Mouse (Mus musculus): Measurements from ENCODE around the gene Shd. TPM values are rescaled to one million over a fixed set of nuclear protein-coding genes. Genes with fewer than 3 reads are reported as not detected.

Shd gene
- polyA plus RNA-seq, 1 experiment from 2014 or later: 41.4 TPM

- H3K36me3 ChIP-seq: peaks cover 33% of the 10 kb centered on the region
- peak overlapping the region; percentile 85 for H3K9ac ChIP-seq
- H3K4me1 ChIP-seq: peaks cover 27% of the 10 kb centered on the region
- WGBS: 1% methylated on average over 62 of the region's 62 CpGs
- peak overlapping the region; percentile 82 for H3K4me3 ChIP-seq
- peak overlapping the region; percentile 93 for H3K4me2 ChIP-seq (replicated peaks)
- peak; percentile 90 for ATAC-seq (ENCODE audit: insufficient number of reproducible peaks, insufficient read depth, low FRiP score, low TSS enrichment)
- no peaks in the 10 kb centered on the region for H3K27me3 ChIP-seq
- H3K27ac ChIP-seq: peak overlapping the region; percentile 96
- H3K9me3 ChIP-seq: no peaks in the 10 kb centered on the region
These were observed 39.1 kb downstream of the Shd start for GRCm38 (mm10) chr17:56009088-56009961.

- Histone ChIP-seq H3K27ac (peak overlapping the region; percentile 96; the same call in 1 of the 2 replicates), H3K4me2 (replicated peaks) (peak overlapping the region; percentile 93), H3K9me3 (no peaks in the 10 kb centered on the region), H3K4me1 (peaks cover 27% of the 10 kb centered on the region), H3K36me3 (peaks cover 38% of the 10 kb centered on the region), H3K27me3 (no peaks in the 10 kb centered on the region), H3K9ac (peak overlapping the region; percentile 85), H3K4me3 (peak overlapping the region; percentile 82)
- ATAC-seq (ENCODE audit: insufficient number of reproducible peaks, insufficient read depth, low FRiP score, low TSS enrichment): no peak
- 27% methylated on average over 2 of the region's 2 CpGs for WGBS
These were observed 39.6 kb downstream of the Shd start for GRCm38 (mm10) chr17:56009962-56010240.

- peak overlapping the region; percentile 55; the same call in 1 of the 2 replicates for H3K27ac ChIP-seq
- no peaks in the 10 kb centered on the region for H3K9me3 ChIP-seq
These were observed 40.0 kb downstream of the Shd start for GRCm38 (mm10) chr17:56010255-56010654.

GRCm38 (mm10) chr17:56010681-56011080 is 40.4 kb downstream of the Shd start:
- Histone ChIP-seq H3K4me3 (peak overlapping the region; percentile 82), H3K4me1 (peaks cover 27% of the 10 kb centered on the region), H3K4me2 (replicated peaks) (peak overlapping the region; percentile 93), H3K36me3 (peaks cover 46% of the 10 kb centered on the region), H3K9me3 (no peaks in the 10 kb centered on the region), H3K9ac (peak overlapping the region; percentile 85), H3K27ac (no peak overlapping the region), H3K27me3 (no peaks in the 10 kb centered on the region)
- no peak for ATAC-seq (ENCODE audit: insufficient number of reproducible peaks, insufficient read depth, low FRiP score, low TSS enrichment)
- 9% methylated on average over 9 of the region's 9 CpGs for whole genome bisulfite sequencing

More at GRCm38 (mm10) chr17:56010255-56010654, 40.0 kb downstream of the Shd start:
- peak overlapping the region; percentile 93 for H3K4me2 ChIP-seq (replicated peaks)
- H3K4me1 ChIP-seq: peaks cover 27% of the 10 kb centered on the region
- H3K36me3 ChIP-seq: peaks cover 42% of the 10 kb centered on the region
- H3K9ac ChIP-seq: peak overlapping the region; percentile 85
- H3K4me3 ChIP-seq: peak overlapping the region; percentile 82
- no peaks in the 10 kb centered on the region for H3K27me3 ChIP-seq
- WGBS: 61% methylated on average over 14 of the region's 14 CpGs
- ATAC-seq (ENCODE audit: insufficient number of reproducible peaks, insufficient read depth, low FRiP score, low TSS enrichment): no peak

- H3K36me3 ChIP-seq: peaks cover 53% of the 10 kb centered on the region
- no peak overlapping the region for H3K9ac ChIP-seq
- no peak overlapping the region for H3K27ac ChIP-seq
- no peaks in the 10 kb centered on the region for H3K27me3 ChIP-seq
- no peak overlapping the region for H3K4me3 ChIP-seq
- 89% methylated on average over 7 of the region's 7 CpGs for WGBS
- peaks cover 27% of the 10 kb centered on the region for H3K4me1 ChIP-seq
- no peak for ATAC-seq (ENCODE audit: insufficient number of reproducible peaks, insufficient read depth, low FRiP score, low TSS enrichment)
- H3K4me2 ChIP-seq (replicated peaks): no peak overlapping the region
- H3K9me3 ChIP-seq: no peaks in the 10 kb centered on the region
These were observed 41.2 kb downstream of the Shd start for GRCm38 (mm10) chr17:56011441-56011840.

GRCm38 (mm10) chr17:56015293-56015692 is 45.0 kb downstream of the Shd start:
- peaks cover 87% of the 10 kb centered on the region for H3K36me3 ChIP-seq
- H3K27me3 ChIP-seq: no peaks in the 10 kb centered on the region
- WGBS: 94% methylated on average over 9 of the region's 9 CpGs
- no peak overlapping the region for H3K4me2 ChIP-seq (replicated peaks)
- H3K4me3 ChIP-seq: no peak overlapping the region
- H3K9ac ChIP-seq: no peak overlapping the region
- H3K9me3 ChIP-seq: no peaks in the 10 kb centered on the region
- H3K4me1 ChIP-seq: peaks cover 12% of the 10 kb centered on the region
- no peak overlapping the region for H3K27ac ChIP-seq
- ATAC-seq (ENCODE audit: insufficient number of reproducible peaks, insufficient read depth, low FRiP score, low TSS enrichment): no peak

- Histone ChIP-seq H3K27me3 (no peaks in the 10 kb centered on the region), H3K4me2 (replicated peaks) (no peak overlapping the region), H3K9ac (no peak overlapping the region), H3K4me1 (peaks cover 1% of the 10 kb centered on the region; the same call in 1 of the 2 replicates), H3K27ac (no peak overlapping the region), H3K9me3 (no peaks in the 10 kb centered on the region), H3K36me3 (peaks cover 86% of the 10 kb centered on the region), H3K4me3 (no peak overlapping the region)
- 89% methylated on average over 8 of the region's 8 CpGs for WGBS
- ATAC-seq (ENCODE audit: insufficient number of reproducible peaks, insufficient read depth, low FRiP score, low TSS enrichment): no peak
These were observed 46.1 kb downstream of the Shd start for GRCm38 (mm10) chr17:56016382-56016781.

- no peak for ATAC-seq (ENCODE audit: insufficient number of reproducible peaks, insufficient read depth, low FRiP score, low TSS enrichment)
- no peaks in the 10 kb centered on the region for H3K9me3 ChIP-seq
- WGBS: 80% methylated on average over 15 of the region's 15 CpGs
- peaks cover 78% of the 10 kb centered on the region for H3K36me3 ChIP-seq
- H3K9ac ChIP-seq: no peak overlapping the region
- no peaks in the 10 kb centered on the region for H3K4me1 ChIP-seq
- H3K4me2 ChIP-seq (replicated peaks): no peak overlapping the region
- no peak overlapping the region for H3K27ac ChIP-seq
- H3K4me3 ChIP-seq: no peak overlapping the region
- no peaks in the 10 kb centered on the region for H3K27me3 ChIP-seq
These were observed 46.8 kb downstream of the Shd start for GRCm38 (mm10) chr17:56016793-56017785.

- Histone ChIP-seq H3K9me3 (no peaks in the 10 kb centered on the region), H3K4me3 (no peak overlapping the region), H3K27ac (no peak overlapping the region), H3K36me3 (peaks cover 73% of the 10 kb centered on the region), H3K27me3 (no peaks in the 10 kb centered on the region), H3K9ac (no peak overlapping the region), H3K4me1 (no peaks in the 10 kb centered on the region; the same call in 1 of the 2 replicates), H3K4me2 (replicated peaks) (no peak overlapping the region)
- WGBS: 87% methylated on average over 7 of the region's 7 CpGs
- no peak for ATAC-seq (ENCODE audit: insufficient number of reproducible peaks, insufficient read depth, low FRiP score, low TSS enrichment)
These were observed 47.6 kb downstream of the Shd start for GRCm38 (mm10) chr17:56017848-56018247.

- peak; percentile 11; the same call in 1 of the 2 replicates for ATAC-seq (ENCODE audit: insufficient number of reproducible peaks, insufficient read depth, low FRiP score, low TSS enrichment)
- no peak overlapping the region for H3K4me2 ChIP-seq (replicated peaks)
- H3K9me3 ChIP-seq: no peaks in the 10 kb centered on the region
- H3K4me1 ChIP-seq: no peaks in the 10 kb centered on the region; the same call in 1 of the 2 replicates
- WGBS: 75% methylated on average over 20 of the region's 20 CpGs
- H3K27ac ChIP-seq: no peak overlapping the region
- H3K9ac ChIP-seq: no peak overlapping the region; the same call in 1 of the 2 replicates
- H3K36me3 ChIP-seq: peaks cover 67% of the 10 kb centered on the region
- H3K27me3 ChIP-seq: no peaks in the 10 kb centered on the region
- no peak overlapping the region for H3K4me3 ChIP-seq
These were observed 48.3 kb downstream of the Shd start for GRCm38 (mm10) chr17:56018347-56019131.

Measured in embryonic facial prominence, embryonic 12.5 days (tissue).